Mouse (Mus musculus) hindbrain, embryonic 15.5 days (tissue): ENCODE data around the gene Gm648. TPM values are rescaled to one million over a fixed set of nuclear protein-coding genes. Genes with fewer than 3 reads are reported as not detected.
A peak's percentile ranks its signal among the peaks of the same experiment; 100 is the strongest.
"Not testable (repeated sequence)": the region's sequence is repeated elsewhere in the genome, so short reads cannot be mapped to it uniquely, and the experiment has no call there.

Experiments used
- ATAC-seq: fragments of 200-750 bp; cut with Nextera tagmentation; 2 replicates; pipeline ENCODE4 v1.8.0; 2017; ENCODE audit warnings: low read depth, moderate number of reproducible peaks, moderate TSS enrichment; ENCODE audit not compliant: low FRiP score
- H3K27ac ChIP-seq: fragments of 300-500 bp; sonication (generic); replicated peaks from 2 replicates; pipeline ENCODE4 v1.5.1; 2015; ENCODE audit warnings: mild to moderate bottlenecking, inconsistent platforms
- H3K27me3 ChIP-seq: fragments of 300-500 bp; sonication (generic); 2 replicates; pipeline ENCODE4 v1.6.1; 2015; ENCODE audit warnings: control low read depth, inconsistent platforms
- H3K36me3 ChIP-seq: fragments of 300-500 bp; sonication (generic); 2 replicates; pipeline ENCODE4 v1.6.1; 2015; ENCODE audit warnings: control low read depth, inconsistent platforms
- H3K4me1 ChIP-seq: fragments of 300-500 bp; sonication (generic); replicated peaks from 2 replicates; pipeline ENCODE4 v1.6.1; 2015; ENCODE audit warnings: control low read depth, inconsistent platforms
- H3K4me2 ChIP-seq: fragments of 300-500 bp; sonication (generic); 2 replicates; pipeline ENCODE4 v1.6.1; 2015; ENCODE audit warnings: moderate library complexity, mild to moderate bottlenecking, inconsistent platforms
- H3K4me3 ChIP-seq: fragments of 300-500 bp; sonication (generic); 2 replicates; pipeline ENCODE4 v1.5.1; 2015; ENCODE audit warnings: mild to moderate bottlenecking, inconsistent platforms
- H3K9ac ChIP-seq: fragments of 300-500 bp; sonication (generic); 2 replicates; pipeline ENCODE4 v1.6.1; 2015; ENCODE audit warnings: inconsistent platforms
- H3K9me3 ChIP-seq: fragments of 300-500 bp; sonication (generic); 2 replicates; pipeline ENCODE4 v1.6.1; 2016; ENCODE audit warnings: control low read depth, inconsistent platforms
- WGBS: fragments of 180-500 bp; shearing (Covaris S2); methylation state at CpG from one replicate; pipeline ENCODE4 v1.1.7; 2015; 5-methylcytosine and 5-hydroxymethylcytosine counted together
- polyA plus RNA-seq: library from polyadenylated mRNA; unstranded; fragments of >200 nt; fragmentation: Nextera tagmentation; extraction: Ambion mirVana; gene quantifications from 2 replicates; pipeline ENCODE4 v1.2.1, GENCODE M21; 2015

Gm648 gene
- polyA plus RNA-seq: not detected in 2 replicates

DNA sequence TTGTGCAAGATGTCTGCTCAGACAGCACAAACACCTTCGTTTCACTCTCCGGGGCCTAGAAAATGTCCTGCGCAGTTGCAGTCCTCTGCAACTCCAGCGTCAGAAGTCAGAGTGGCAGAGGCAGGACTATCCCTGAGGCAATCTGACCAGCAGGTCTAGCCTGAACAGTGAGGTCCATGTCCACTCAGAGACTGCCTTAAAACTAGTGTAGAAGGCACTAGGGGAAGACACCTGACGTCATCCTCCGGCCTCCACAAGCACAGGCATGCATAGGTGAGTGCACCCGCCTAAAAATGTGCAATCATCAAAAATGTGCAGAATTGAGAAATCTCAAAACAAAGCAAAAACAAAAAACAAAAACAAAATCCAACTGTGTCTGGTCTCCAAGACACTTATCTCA, at the start of gene Gm648:
Gene Gm648 (minus strand): TSS at position 101 of the 400 bp plus-strand sequence.
- no peaks in the 10 kb centered on the region for H3K4me1 ChIP-seq
- no peak for ATAC-seq
- H3K36me3 ChIP-seq: no peaks in the 10 kb centered on the region
- no peak within 1 kb of the TSS for H3K27ac ChIP-seq
- WGBS: 87% methylated on average over 7 of the region's 7 CpGs
- no peaks in the 10 kb centered on the region for H3K9me3 ChIP-seq
- H3K4me3 ChIP-seq: no peak within 1 kb of the TSS
- H3K27me3 ChIP-seq: no peaks in the 10 kb centered on the region
- H3K9ac ChIP-seq: no peak within 1 kb of the TSS
- no peak within 1 kb of the TSS for H3K4me2 ChIP-seq

DNA sequence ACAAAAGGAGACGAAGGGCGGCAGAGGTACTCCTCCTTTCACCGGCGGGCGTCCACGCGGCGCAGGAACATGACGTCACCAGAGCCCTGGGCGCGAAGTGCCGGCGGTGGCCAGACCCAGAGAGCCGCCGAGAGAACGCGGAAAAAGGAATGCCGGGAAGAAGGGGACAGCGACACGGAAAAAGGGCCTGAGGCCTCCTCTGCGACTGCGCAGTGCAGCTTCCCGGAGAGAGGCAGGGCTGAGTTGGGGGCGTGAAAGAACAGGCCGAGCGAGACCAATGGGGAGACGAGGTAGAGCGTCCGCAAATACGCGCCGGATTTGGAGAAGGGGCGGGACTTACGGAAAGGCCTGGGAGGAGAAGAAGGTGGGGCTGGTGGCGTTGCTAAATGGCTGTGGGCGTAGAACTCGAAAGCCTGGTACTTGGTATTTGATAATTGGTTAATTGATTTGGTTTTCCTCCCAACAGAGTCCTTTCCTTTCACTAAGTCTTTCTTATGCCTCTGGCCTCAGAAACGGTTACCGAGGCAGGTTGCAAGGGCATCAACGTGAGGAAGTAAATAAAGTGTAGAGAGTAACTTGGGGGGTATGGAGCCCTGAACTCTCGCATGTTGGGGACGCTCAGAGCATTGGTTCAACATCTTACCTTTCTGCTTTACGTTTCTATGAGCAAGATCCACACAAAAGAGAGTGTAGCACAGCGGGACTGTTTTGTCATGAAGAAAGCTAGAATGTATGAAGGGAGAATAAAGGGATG, 48.7 kb upstream of the Gm648 start, which contains the start of gene Mmgt1:
Gene Mmgt1 (minus strand): TSS at position 183 of the 754 bp plus-strand sequence.
- Histone ChIP-seq H3K4me2 (peak within 1 kb of the TSS; percentile 57), H3K27ac (peak within 1 kb of the TSS; percentile 84), H3K4me1 (peaks cover 10% of the 10 kb centered on the region), H3K36me3 (no peaks in the 10 kb centered on the region), H3K27me3 (no peaks in the 10 kb centered on the region), H3K9ac (peak within 1 kb of the TSS; percentile 70), H3K4me3 (peak within 1 kb of the TSS; percentile 71), H3K9me3 (no peaks in the 10 kb centered on the region)
- 12% methylated on average over 44 of the region's 44 CpGs for WGBS
- peak; percentile 99 for ATAC-seq

DNA sequence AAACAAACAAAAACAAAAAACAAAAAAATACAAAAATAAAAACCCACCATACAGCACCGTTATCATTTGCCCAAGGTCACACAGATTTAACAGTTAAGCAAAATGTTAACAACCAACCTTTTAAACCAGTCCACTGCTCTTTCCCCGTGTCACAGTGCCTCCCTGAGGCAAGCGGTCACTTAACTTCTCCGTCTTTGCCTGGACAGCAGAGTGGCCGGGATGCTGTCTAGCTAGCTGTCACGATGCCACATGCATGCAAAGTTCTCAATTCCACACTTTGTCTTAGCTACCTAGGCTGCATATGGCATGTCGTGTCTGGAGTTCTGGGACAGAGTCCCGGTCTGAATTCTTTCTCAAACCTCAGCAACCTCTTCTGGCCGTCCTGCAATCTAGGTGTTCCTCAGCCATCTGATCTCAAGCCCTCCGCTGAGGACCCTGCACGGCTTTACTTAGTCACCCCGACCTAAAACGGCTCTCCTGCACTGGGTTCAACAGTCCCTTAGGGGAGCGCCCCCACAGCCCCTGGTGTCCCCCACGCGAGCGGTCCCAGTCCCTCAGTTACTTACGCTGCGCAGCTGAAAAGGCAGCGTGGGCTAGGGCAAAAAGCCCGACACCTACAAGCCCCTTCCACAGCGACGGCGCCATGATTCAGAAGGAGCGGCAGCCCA, 47.9 kb upstream of the Gm648 start:
- Histone ChIP-seq H3K27me3 (no peaks in the 10 kb centered on the region), H3K27ac (peak overlapping the region; percentile 84), H3K9ac (peak overlapping the region; percentile 70), H3K36me3 (no peaks in the 10 kb centered on the region), H3K9me3 (no peaks in the 10 kb centered on the region), H3K4me3 (peak overlapping the region; percentile 71), H3K4me2 (peak overlapping the region; percentile 53), H3K4me1 (peaks cover 10% of the 10 kb centered on the region)
- ATAC-seq: peak; percentile 67
- 16% methylated on average over 25 of the region's 25 CpGs for WGBS

DNA sequence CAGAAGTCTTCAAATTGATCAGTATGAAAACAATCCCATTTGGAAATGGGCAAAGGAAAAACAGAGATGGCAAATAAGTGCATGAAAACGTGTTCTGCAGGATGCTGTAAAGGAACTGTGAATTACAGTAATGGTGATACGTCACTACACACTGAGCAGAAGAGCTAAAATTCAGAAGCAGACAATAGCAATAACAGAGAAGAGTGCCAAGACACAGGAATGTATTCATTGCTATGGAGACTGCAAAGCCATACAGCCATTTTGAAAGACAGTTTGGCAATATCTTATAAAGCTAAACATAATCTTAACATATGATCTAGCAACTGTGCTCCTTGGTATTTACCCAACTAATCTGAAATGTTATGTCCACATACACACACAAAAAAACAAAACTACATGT, 28.8 kb upstream of the Gm648 start:
- H3K36me3 ChIP-seq: no peaks in the 10 kb centered on the region

DNA sequence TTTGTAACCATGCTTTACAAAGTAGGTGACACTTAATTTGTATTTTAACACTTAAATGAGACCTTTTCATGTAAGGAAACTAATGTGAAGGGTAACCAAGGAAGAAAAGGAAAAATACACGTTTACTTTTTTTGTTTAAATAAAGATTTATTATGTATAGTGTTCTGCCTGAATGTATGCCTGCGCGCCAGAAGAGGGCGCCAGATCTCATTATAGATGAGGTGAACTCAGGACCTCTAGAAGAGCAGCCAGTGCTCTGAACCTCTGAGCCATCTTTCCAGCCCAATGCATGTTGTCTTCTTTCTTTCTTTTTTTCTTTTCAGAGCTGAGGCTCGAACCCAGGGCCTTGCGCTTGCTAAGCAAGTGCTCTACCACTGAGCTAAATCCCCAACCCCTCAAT, 23.1 kb upstream of the Gm648 start:
- Histone ChIP-seq H3K4me2 (no peak overlapping the region), H3K36me3 (no peaks in the 10 kb centered on the region), H3K9me3 (no peaks in the 10 kb centered on the region), H3K9ac (no peak overlapping the region), H3K4me3 (no peak overlapping the region), H3K27me3 (no peaks in the 10 kb centered on the region), H3K27ac (no peak overlapping the region), H3K4me1 (no peaks in the 10 kb centered on the region)
- no peak for ATAC-seq
- whole genome bisulfite sequencing: 25% methylated on average over 6 of the region's 6 CpGs

More for the DNA sequence above, 28.8 kb upstream of the Gm648 start:
- Histone ChIP-seq H3K4me1 (no peaks in the 10 kb centered on the region), H3K27ac (no peak overlapping the region), H3K9me3 (no peaks in the 10 kb centered on the region), H3K4me3 (no peak overlapping the region), H3K4me2 (no peak overlapping the region), H3K9ac (no peak overlapping the region), H3K27me3 (no peaks in the 10 kb centered on the region)
- WGBS: 71% methylated on average over 2 of the region's 2 CpGs
- ATAC-seq: no peak

DNA sequence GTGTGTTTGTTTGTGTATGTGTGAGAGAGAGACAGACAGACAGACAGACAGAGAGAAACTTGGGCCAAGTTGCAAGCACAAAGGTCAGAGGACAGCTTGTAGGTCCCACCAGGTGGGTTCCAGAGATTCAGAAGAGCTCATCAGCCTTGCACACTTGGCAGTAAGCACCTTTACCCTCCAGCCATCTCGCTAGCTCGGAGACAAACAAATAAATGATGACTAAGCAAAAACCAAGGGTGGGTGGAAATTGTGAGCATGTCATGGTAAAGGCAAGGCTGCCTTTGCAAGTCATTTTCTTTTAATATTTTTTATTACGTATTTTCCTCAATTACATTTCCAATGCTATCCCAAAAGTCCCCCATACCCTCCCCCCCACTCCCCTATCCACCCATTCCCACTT, 4.2 kb upstream of the Gm648 start:
- H3K9me3 ChIP-seq: no peaks in the 10 kb centered on the region
- no peak overlapping the region for H3K9ac ChIP-seq
- no peak overlapping the region for H3K27ac ChIP-seq
- 84% methylated on average over 3 of the region's 3 CpGs for WGBS
- no peak overlapping the region for H3K4me2 ChIP-seq
- no peaks in the 10 kb centered on the region for H3K4me1 ChIP-seq
- ATAC-seq: no peak
- no peaks in the 10 kb centered on the region for H3K36me3 ChIP-seq
- no peaks in the 10 kb centered on the region for H3K27me3 ChIP-seq
- H3K4me3 ChIP-seq: no peak overlapping the region

DNA sequence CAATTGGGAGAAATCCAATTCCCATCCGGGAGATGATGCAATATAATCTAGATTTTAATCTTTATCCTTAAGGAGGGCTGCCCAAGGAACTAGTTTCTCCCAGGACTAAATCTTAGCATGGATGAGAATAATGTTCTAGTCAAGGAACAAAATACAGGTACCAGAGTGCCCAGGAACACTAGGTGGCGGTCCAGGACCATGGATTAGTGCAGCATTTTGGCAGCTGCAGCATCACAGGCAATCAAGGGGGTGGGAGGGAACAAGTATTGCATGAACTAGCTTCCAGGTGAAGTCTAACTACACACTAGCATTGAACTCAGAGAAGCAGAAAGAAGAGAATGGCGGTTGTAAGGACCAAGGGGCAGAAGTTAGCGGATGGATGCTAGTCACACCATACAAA, 12.2 kb downstream of the Gm648 start:
- WGBS: 64% methylated on average over 4 of the region's 4 CpGs

DNA sequence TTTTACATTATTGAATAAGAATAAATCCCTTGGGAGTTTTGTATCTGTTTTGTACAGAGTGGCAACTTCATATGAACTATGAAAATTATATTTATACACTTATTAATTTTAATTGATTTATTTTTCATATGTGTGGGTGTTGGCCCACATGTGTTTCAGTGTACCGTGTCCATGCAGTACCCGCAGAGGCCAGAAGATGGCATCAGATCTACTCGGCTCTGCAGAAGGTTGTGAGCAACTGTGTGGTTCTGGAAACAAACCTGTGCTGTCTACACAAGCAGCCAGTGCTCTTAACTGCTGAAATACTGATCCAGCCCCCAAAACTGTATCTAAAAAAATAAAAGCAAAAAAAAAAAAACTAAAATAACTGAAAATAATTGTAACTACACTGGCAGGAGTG, 18.1 kb downstream of the Gm648 start:
- H3K27ac ChIP-seq: no peak overlapping the region
- no peaks in the 10 kb centered on the region for H3K9me3 ChIP-seq
- no peaks in the 10 kb centered on the region for H3K27me3 ChIP-seq
- no peak for ATAC-seq
- no peaks in the 10 kb centered on the region for H3K36me3 ChIP-seq
- H3K4me2 ChIP-seq: no peak overlapping the region
- H3K4me1 ChIP-seq: no peaks in the 10 kb centered on the region
- H3K4me3 ChIP-seq: no peak overlapping the region
- no peak overlapping the region for H3K9ac ChIP-seq
- 15% methylated on average over 3 of the region's 3 CpGs for WGBS

More for the DNA sequence above, 12.2 kb downstream of the Gm648 start:
- Histone ChIP-seq H3K27ac (no peak overlapping the region), H3K4me3 (no peak overlapping the region), H3K9me3 (no peaks in the 10 kb centered on the region), H3K4me1 (no peaks in the 10 kb centered on the region), H3K36me3 (no peaks in the 10 kb centered on the region), H3K9ac (no peak overlapping the region), H3K4me2 (no peak overlapping the region), H3K27me3 (no peaks in the 10 kb centered on the region)
- ATAC-seq: no peak

DNA sequence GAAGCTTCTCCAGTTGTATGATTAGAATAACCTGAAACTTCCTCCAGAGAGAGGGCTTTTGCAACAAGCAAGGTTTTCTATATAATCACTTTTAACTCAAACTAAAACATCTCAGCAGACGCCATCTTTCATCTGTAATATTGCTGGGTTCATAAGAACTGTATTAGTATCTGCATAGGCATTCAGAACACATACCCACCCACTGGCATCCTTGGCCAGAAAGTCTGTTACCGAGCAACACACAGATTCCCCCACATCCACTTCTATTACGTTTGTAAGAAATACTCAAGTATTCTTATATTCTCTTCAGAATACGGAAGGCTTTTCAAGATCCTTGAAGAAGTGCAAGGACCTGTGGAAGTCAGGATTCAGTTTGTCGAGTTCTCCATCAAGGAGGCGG, 25.0 kb downstream of the Gm648 start, which contains the start of gene Gm10477:
Gene Gm10477 (plus strand): TSS at position 301 of the 400 bp plus-strand sequence.
- H3K9me3 ChIP-seq, H3K27ac ChIP-seq, H3K27me3 ChIP-seq, H3K9ac ChIP-seq, H3K4me2 ChIP-seq, ATAC-seq, H3K4me3 ChIP-seq, H3K4me1 ChIP-seq, H3K36me3 ChIP-seq: not testable (repeated sequence)
- WGBS: 89% methylated on average over 6 of the region's 6 CpGs

DNA sequence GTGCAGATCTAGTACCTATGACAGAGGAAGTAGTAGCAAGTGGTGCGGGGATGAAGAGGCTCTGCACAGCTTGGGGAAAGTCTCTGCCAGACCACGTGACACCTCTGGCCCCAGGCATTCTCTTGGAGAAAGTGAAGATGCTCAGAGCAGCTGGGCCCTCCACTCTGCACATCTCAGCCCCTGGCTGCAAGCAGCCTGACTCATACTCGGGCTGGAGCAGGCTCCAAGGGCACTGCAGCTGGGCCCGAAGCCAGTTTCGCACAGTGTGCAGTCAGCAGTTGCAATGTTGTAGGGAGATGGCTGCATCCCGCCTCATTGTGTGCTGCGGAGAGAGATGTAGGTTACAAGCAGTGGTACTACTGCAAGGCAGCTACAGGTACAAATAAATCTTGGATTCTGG, 52.2 kb downstream of the Gm648 start:
- no peak for ATAC-seq
- 78% methylated on average over 7 of the region's 7 CpGs for WGBS
- H3K4me3 ChIP-seq: no peak overlapping the region
- no peak overlapping the region for H3K9ac ChIP-seq
- no peaks in the 10 kb centered on the region for H3K4me1 ChIP-seq
- H3K27ac ChIP-seq: no peak overlapping the region
- H3K9me3 ChIP-seq: no peaks in the 10 kb centered on the region
- 0 out of 2 replicates have a peak, but pooled peaks cover 6% of the 10 kb centered on the region for H3K36me3 ChIP-seq
- no peaks in the 10 kb centered on the region for H3K27me3 ChIP-seq
- H3K4me2 ChIP-seq: no peak overlapping the region
